Mouse (Mus musculus) testis, adult 2 months (tissue): Measurements from ENCODE around the gene Nostrin.

Experiments
- CTCF ChIP-seq: fragments of 200-500 bp; IDR thresholded peaks from 2 replicates; pipeline ENCODE4 v1.5.1; 2012; ENCODE audit warnings: low read depth, mild to moderate bottlenecking, inconsistent platforms, low read length, moderate library complexity; ENCODE audit not compliant: control insufficient read depth, insufficient read depth, insufficient replicate concordance
- POLR2A ChIP-seq: fragments of 200-500 bp; IDR thresholded peaks from 2 replicates; pipeline ENCODE4 v1.6.1; 2012; ENCODE audit warnings: low read depth, mild to moderate bottlenecking, inconsistent platforms, low read length, moderate library complexity; ENCODE audit not compliant: control insufficient read depth

- no peak for TF ChIP-seq CTCF
- TF ChIP-seq POLR2A: no peak
Observed at GRCm38 (mm10) chr2:69155861-69156260, 20.3 kb downstream of the Nostrin start.
